Mouse (Mus musculus): ENCODE measurements around the gene Ptgis.

Gene Ptgis

GRCm38 (mm10) chr2:167188315-167189207 lies 51.8 kb downstream of the Ptgis start:
- peak; percentile 98 for DNase-seq

- DNase-seq: no peak
Measured at GRCm38 (mm10) chr2:167187119-167187518, 53.3 kb downstream of the Ptgis start.

- no peak for DNase-seq
Measured at GRCm38 (mm10) chr2:167186544-167186943, 53.9 kb downstream of the Ptgis start.

- DNase-seq: no peak
Measured at GRCm38 (mm10) chr2:167186003-167186402, 54.4 kb downstream of the Ptgis start.

- DNase-seq: no peak
Measured at GRCm38 (mm10) chr2:167185432-167185831, 55.0 kb downstream of the Ptgis start.

GRCm38 (mm10) chr2:167181662-167182389 lies 58.6 kb downstream of the Ptgis start:
- no peak for DNase-seq

- DNase-seq: no peak
Measured at GRCm38 (mm10) chr2:167181096-167181495, 59.3 kb downstream of the Ptgis start.

GRCm38 (mm10) chr2:167179301-167179700 lies 61.1 kb downstream of the Ptgis start:
- DNase-seq: no peak

GRCm38 (mm10) chr2:167177231-167177641 lies 63.2 kb downstream of the Ptgis start:
- DNase-seq: no peak

GRCm38 (mm10) chr2:167175284-167175683 lies 65.1 kb downstream of the Ptgis start:
- DNase-seq: peak; percentile 97

- DNase-seq: peak; percentile 99
Measured at GRCm38 (mm10) chr2:167173051-167173875, 67.1 kb downstream of the Ptgis start.

GRCm38 (mm10) chr2:167167515-167168212 lies 72.7 kb downstream of the Ptgis start:
- DNase-seq: peak; percentile 98

GRCm38 (mm10) chr2:167163600-167163999 lies 76.8 kb downstream of the Ptgis start:
- DNase-seq: peak; percentile 94

- no peak for DNase-seq
Measured at GRCm38 (mm10) chr2:167163134-167163533, 77.3 kb downstream of the Ptgis start.

GRCm38 (mm10) chr2:167162516-167163021 lies 77.8 kb downstream of the Ptgis start:
- DNase-seq: peak; percentile 98

- DNase-seq: peak; percentile 91
Measured at GRCm38 (mm10) chr2:167159721-167160120, 80.7 kb downstream of the Ptgis start.

GRCm38 (mm10) chr2:167158780-167159179 lies 81.6 kb downstream of the Ptgis start:
- no peak for DNase-seq

GRCm38 (mm10) chr2:167156118-167156715 lies 84.2 kb downstream of the Ptgis start:
- DNase-seq: peak; percentile 92

- DNase-seq: peak; percentile 92
Measured at GRCm38 (mm10) chr2:167155541-167155973, 84.8 kb downstream of the Ptgis start.

GRCm38 (mm10) chr2:167150880-167151279 lies 89.5 kb downstream of the Ptgis start:
- no peak for DNase-seq

GRCm38 (mm10) chr2:167150135-167150534 lies 90.3 kb downstream of the Ptgis start:
- no peak for DNase-seq

- DNase-seq: no peak
Measured at GRCm38 (mm10) chr2:167149035-167149434, 91.4 kb downstream of the Ptgis start.
